Mouse (Mus musculus) left cerebral cortex, adult 18-20 months (tissue): ENCODE measurements around the gene Rasl10b. TPM values are rescaled to one million over a fixed set of nuclear protein-coding genes. Genes with fewer than 3 reads are reported as not detected.

ENCODE experiments used
- DNase-seq, 2 experiments: peaks; one replicate each; pipeline ENCODE4 v3.0.0; 2021 to 2022; ENCODE audit warnings: low spot score in 2 of 2, mixed read lengths in 1 of 2
- long read RNA-seq, 2 experiments: library from polyadenylated mRNA; stranded (forward); transcript quantifications; one replicate each; pipeline ENCODE4 v2.0.0; 2021
- total RNA-seq, 2 experiments: library from RNA; stranded (reverse); gene quantifications; 2 replicates each; pipeline ENCODE4 v1.2.3; 2021

The Rasl10b gene
- total RNA-seq: 100 to 1,000 TPM; 268 to 269 TPM
- long read RNA-seq, experiment 1, transcript Rasl10b-202 (4 exons, 3,156 nt): major isoform, 112 of 207 reads
- long read RNA-seq, experiment 1, partial matches to known transcripts: 15 of 207 reads
- long read RNA-seq, experiment 1, other reads (novel, unspliced or antisense): 77 of 207 reads
- long read RNA-seq, experiment 2, transcript Rasl10b-202 (4 exons, 3,156 nt): major isoform, 80 of 139 reads
- long read RNA-seq, experiment 2, partial matches to known transcripts: 3 of 139 reads
- long read RNA-seq, experiment 2, other reads (novel, unspliced or antisense): 51 of 139 reads

DNA sequence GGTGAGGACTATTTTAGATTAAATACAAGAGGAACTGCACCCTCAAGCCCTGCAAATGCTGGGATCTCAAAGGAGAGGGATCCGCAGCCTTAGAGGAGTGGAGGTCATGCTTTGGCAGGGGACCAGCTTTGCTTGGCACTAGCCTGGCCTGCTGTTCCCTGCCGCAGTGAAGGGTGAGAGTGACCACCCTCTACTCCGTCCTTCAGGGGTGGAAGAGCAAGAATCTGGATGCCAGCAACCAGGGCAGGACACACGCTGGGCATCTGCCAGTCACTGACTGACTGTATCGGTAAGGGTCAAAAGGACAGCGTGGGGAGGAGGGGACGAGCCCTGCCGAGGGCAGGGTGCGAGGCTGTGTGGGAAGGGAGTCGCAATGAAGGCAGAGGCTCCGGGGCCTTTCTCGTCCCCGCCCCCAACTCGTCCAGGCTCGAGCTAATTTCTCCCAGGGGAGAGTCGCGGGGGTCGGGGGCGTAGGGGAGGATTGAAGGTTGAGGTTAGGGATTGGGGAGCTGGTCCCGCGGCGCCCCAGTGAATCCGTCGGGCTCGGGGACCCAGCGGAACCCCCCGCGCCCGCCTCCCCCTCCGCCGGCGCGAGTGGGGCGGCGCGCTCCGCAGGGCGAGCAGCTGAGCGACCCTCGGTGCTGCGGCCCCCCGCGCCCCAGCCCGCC lies at the start of gene Rasl10b:
Rasl10b (plus strand) TSS at position 51 of the 668 bp plus-strand sequence.
- peak in 1 of 2 experiments; percentile 47 for DNase-seq

DNA sequence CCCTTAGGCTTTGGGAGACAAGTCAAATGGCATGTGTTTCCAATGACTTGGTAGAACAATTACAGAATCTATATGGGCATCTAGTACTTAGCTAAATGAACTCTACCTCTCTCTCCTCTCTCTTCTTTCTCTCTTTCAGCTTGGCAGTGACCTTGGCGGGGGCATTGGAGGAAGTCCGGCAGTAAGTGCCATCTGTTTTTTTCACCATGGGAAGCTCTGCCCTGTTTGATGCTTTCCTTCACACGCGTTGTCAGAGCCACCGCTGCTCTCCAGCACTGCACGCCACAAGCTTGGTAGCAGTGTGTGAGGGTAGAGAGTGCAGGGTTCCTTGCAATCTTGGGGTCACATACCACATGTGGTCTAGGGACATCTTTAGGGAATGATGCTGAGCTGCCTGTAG lies 44.3 kb upstream of the Rasl10b start:
- no peak for DNase-seq

DNA sequence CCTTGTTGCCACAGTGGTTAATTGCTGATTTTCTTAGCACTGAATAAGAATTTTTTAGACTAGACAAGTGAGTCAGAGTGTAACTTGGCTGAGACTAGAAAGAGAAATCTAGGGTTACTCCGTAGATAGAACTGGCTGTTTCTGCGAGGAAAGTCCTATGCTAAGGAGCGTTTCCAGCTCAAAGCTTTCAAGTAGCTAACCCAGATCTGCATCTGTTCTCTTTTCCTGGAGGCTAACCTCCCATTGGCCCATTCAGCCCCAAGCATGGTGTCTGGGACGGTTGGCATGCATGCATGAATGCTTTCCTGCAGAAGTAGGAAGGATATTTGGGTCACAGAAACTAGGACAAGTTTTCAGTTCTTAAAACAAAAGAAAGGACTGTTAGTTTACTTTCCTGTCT lies 37.7 kb upstream of the Rasl10b start:
- DNase-seq: peak; percentile 24 to 42

DNA sequence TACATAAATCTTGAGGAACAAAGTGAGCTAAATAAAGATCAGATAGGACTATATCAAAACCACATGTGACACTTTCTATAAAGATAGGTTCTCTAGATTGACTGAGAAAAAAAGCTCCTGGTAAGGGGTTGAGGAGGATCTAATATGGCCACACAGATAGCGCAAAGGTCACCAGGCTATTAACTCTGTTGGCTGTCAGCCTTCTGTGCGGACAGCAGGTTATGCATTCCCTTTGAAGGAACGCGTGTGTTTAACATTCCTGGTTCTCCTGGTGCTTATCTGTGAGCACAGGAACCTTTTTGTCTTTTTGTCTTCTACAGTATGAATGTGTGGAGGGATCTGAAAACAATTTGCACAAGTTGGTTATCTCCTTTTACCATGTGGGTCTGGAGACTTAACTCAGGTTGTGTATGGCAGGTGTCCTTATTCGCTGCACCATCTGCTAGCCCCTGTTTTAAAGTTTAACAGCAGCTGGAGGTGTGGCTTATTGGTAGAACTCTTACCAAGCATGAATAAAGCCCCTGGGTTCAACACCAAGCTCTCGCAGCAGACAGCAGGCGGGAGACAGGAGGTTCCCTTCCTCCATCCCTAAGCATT lies 29.1 kb upstream of the Rasl10b start:
- no peak for DNase-seq

DNA sequence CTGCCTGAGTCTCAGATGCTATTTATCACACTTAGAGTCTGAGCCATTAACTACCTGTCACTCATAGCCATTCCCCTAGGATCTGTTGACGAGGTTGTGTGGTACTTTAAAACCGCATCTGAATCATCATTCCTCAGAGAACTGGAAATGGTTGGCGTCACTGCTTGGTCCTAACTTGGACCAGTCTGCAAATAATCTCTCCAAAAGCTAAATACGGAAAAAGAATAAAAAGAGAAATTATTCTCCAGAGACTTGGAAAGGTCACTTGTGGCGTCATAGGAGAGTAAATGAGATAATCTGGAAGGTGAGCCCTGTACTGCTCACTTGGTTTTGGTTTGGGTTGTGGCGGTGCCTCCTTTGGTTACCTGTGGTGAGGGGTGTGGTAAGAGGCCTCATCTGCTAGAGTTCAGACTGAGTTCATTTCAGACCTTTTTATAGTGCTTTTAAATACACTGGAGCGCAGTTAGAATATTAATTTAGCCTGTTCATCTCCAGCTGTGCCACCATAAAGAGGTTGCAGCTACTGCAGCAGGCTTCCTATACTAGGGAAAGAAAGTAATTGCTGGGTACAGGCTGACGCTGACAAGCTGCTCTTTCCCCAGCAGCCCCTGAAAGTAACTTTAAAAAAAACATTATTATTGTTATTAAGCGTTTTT lies 25.9 kb upstream of the Rasl10b start:
- no peak for DNase-seq

DNA sequence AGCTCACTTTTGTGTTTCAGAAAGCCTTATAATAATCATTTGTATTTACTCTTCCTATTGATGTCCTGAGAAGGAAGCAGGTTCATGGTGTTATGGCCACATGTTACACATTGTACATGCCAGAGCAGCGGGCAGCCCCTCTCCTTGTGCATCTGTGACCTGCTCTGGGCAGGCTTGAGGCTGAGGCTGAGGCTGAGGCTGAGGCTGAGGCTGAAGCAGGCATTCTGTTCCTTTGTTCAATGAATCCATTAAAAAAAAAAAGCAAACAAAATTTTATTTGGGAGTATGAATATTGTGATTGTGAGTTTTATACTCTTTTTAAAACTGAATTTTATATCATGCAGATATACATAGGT lies 25.4 kb upstream of the Rasl10b start:
- DNase-seq: no peak

DNA sequence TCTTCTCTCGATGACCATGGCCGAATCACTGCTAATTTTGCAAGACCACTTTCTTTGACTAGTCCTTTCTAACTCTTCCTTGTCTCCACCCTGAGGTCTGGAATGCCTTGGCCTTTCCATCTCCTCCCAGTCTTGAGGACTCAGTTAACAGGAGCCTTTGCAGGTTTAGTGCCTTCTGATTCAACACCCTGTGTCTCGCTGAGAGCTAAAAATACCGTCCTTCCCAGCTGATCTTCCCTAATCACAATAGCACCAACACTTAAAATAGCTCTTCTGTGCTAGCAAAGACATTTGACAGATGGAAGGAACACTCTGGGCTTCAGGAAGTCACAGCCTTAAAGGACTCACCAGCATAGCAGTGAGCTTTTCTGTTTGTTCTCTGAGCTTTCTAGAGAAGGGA lies 15.9 kb upstream of the Rasl10b start:
- DNase-seq: no peak

DNA sequence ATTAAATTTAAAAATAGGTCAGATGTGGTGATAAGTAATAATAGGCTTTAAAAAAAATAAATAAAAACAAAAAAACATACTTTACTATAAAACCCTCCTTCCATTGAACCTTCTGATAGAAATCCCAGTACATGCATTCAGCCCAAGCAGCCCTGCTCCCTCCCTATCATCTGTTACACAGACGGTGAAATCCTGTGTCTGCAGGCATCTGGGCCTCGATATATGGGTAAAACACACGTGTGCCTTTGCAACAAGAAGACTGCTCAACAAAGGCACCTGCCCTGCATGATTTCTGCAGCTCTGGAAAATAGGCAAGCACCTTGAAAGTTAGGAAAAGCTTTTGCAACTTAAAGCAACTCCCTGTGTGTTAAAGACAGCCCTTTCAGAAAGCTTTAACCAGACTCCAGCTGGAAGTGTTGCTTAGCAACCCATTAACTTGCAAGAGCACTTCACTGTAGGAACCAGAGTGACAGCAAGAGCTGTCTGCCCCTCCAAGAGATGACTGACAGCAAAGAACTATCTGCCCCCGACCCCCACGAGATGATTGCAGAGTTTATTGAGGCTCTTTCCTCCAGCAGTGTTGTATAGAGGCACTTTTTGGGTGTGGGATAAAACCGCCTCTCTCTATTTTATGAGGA lies 14.0 kb upstream of the Rasl10b start:
- DNase-seq: no peak

DNA sequence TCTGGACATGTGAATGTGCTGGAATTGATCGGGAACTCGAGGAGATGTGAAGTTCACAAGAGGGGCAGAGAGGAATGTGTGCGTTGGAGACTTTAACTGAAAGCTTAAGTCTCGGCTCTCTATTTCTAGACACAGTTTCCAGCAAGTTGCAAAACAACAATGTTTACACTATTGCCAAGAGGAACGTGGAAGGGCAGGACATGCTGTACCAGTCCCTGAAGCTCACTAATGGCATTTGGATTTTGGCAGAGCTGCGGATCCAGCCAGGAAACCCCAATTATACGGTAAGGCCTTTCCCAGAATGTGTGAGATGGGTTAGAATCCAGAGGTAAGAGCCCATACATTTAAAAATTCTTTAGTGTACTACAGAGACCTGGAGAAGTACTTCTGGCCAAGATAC lies 11.3 kb upstream of the Rasl10b start:
- DNase-seq: no peak

DNA sequence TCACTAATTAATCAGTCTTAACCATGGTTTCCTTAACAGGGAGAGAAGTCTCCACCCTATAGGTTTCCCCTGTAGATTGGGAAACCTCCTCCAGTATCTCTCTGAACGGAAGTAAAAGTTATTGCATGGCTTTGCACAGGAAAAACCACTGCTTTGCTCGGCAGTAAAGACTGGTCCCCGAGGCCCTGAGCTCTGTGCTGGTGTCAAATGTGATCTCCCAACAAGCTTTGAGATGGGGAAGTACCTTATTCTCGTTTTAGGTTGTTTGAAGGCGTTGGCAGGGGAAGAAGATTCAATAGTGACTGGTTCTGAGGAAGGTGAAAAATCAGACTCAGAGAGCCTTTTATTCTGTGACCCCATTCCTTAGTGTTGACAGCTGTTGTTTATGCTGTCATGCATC lies 10.2 kb upstream of the Rasl10b start:
- no peak for DNase-seq

DNA sequence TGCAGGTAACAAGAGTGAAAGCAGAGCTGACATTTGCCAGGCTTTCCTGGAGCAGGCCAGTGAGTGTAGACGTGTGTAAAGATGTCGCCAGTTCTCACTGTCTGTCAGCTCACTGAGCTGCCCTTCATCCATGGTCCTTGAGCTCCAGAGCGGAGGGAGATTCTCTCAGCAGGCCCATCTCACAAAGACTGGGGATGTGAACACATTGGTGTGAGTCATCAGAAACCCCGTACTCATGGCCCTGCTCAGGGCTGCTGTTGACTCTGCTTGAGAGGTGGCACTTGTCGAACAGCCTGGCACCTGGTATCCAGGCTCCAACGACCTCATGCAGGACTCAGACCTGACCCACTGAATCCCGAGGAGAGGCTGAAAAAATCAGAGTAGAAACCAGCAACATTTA lies 5.2 kb upstream of the Rasl10b start:
- no peak for DNase-seq

DNA sequence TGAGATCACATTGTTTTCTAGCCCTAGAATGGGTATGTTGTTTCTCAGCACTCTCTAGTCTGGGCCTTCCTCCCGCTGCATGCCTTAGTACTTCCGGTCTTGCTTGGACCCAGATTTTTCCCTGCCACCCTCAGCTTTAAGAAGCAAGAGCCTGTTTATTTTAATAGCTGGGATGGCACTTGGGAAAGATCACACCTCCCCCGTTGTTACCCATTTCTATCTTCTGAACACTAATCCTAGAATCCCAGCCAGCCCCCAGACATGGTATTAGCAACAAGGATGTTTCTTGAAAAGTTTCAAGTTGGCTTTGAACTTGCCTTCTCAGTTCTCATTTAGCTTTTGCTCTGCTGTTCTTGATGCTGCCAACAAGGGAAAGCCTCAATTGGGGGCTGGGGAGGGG lies 2.5 kb upstream of the Rasl10b start:
- peak in 1 of 2 experiments; percentile 44 for DNase-seq

DNA sequence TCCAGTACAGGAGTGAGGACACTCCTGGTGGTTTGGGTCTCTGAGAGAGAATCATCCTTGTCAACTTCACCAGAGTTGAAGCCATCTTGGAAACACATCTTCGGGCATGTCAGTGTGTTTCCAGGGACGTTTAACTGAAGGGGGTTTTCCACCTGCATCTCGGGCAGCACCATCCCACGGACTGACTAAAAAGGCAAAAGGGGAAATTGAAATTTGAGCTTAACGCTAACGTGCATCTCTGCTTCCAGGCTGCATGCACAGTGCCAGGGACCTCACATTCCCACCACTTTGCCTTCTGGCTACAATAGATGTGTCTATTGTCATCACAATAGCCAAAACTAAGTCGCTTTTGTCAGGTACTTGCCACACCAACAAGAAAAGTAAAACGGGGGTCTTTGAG lies 695 bp upstream of the Rasl10b start:
- no peak for DNase-seq

DNA sequence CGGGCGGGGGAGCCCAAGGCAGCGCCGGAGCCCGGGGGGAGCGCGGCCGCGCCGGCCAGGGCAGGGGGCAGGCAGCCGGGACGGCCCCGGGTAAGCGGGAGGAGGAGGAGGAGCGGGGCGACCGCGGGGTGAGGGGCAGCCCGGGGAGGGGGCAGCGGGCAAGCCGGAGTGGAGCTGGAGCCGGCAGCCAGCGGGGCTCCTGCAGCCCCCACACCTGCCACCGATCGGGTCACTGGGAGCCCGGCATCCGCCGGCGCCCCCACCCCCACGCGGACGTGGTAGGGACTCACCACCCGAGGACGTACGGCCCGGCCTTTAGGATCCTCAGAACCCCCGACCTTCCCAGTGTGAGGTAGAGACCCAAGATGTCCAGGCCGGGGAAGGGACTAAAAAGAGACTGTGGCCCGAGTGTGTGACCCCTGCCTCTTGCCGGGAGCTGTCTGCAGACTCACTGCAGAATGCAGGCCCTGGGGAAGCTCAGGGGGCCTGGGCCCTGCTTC lies 905 bp downstream of the Rasl10b start:
- no peak for DNase-seq

DNA sequence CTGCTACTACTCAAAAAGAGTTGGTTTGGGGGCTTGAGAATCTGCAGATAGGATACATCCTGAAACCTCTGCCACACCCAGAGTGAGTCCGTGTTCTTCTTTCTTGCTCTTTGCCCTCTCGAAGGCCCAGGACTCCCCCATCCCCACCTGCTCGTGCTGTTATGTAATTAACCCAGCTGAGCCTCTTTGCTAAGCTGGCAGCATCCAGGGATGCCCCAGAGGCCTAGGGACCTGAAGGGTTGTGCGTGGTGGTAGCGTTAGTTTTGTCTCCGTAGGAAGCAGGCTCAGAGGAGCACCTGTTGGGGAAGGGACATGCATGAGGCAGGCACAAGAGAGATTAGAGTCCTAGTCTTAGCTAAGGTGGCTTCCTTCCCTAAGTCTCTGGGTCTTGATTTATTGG lies 1.6 kb downstream of the Rasl10b start:
- no peak for DNase-seq

DNA sequence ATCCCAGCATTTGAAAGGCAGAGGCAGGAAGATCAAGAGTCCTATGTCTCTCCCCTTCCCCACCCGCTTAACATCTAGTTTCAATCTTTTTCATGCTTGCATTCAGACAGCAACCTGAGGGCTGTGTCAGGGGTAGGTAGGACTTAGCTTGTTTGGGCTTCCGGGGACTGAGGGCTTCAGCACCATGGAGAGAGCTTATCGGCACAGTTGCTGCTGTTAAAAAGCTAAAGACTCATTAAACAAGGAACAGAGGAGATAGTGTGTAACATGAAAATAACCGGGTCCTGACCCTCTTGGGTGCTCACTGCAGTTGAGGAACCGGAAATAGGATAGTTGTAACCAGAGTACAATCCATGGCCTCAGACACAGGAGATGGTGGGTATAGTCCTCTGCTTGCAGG lies 8.1 kb downstream of the Rasl10b start:
- DNase-seq: no peak

DNA sequence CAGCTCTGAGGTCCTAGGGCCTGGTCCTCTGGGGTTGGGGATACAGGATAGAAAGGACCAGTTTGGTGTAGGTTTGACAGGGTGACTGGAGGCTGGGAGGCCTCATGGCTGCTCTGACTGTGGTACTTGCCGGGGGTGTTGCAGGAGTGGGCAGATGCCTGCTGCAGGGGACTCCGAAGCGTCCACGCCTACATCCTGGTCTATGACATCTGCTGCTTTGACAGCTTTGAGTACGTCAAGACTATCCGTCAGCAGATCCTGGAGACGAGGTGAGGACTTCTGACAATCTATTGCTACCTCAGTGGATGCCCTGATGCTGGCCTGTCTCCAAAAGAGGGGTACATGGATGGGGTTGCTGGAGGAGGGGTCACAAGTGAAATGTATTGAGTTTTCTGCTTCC lies 8.8 kb downstream of the Rasl10b start:
- peak; percentile 50 to 63 for DNase-seq

DNA sequence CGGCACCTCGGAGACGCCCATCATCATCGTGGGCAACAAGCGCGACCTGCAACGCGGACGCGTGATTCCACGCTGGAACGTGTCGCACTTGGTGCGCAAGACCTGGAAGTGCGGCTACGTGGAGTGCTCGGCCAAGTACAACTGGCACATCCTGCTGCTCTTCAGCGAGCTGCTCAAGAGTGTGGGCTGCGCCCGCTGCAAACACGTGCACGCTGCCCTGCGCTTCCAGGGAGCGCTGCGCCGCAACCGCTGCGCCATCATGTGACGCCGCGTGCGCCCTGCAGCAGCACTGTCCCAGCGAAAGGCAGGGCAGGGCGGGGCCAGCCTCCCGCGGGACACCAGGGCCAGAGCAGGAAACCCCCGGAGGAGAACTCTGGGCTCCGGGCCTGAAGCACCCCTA lies 9.6 kb downstream of the Rasl10b start:
- peak; percentile 67 to 74 for DNase-seq

DNA sequence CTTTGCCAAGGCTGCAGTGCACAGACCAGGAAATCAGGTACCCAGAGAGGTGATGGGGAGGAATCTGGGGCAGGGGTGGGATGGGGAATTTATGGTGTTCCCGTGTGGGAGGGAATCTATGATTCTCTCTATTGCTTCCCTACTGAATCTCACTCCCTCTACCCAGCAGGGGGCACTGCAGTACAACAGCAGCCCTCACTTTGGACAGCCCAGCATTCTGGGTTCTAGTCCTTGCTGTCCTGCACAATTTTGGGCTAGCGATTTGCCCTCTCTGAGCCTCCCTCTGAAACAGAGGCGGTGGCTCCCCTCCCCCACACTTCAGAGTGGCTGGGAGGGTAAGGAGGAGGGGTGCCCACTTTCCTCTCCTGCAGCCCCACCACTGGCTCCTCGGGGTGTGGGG lies 11.4 kb downstream of the Rasl10b start:
- no peak for DNase-seq

DNA sequence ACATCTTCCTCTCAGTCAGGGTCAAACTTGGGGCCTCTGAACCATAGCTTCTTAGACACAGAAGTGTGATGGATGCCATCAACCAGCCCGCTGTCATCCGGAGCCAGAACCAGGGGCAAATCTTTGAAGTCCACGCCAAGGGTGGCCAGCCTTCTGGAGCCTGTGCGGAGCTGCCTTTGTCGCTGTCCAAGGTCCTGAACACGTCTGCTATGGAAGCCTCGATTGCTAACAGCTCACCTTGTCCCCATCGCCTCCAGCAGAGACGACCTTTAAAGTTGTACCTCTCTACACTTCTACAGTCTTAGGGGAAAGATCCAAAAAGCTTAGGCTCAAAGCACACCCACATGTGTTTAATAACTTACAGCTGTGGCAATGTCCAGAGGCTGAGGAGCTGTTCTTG lies 12.4 kb downstream of the Rasl10b start:
- DNase-seq: no peak

DNA sequence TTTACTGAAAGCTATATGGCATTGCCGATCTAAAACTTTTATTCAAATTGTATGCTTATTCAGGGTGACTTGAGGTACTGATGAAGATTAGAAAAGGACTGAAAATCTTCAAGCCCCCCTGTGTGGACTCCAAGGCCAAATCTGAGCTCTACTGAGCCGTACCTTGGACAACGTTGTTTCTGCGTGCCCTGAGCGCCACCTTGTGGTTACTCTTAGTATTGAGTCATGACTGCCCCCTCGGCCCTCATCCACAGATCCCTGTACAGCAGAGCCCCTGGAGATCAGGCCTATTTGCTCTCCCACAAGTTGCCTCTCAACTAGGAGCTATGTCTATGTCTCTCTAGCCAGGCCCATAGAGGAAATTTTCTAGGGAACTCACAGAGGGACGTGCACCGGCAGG lies 15.7 kb downstream of the Rasl10b start:
- peak; percentile 78 to 86 for DNase-seq

DNA sequence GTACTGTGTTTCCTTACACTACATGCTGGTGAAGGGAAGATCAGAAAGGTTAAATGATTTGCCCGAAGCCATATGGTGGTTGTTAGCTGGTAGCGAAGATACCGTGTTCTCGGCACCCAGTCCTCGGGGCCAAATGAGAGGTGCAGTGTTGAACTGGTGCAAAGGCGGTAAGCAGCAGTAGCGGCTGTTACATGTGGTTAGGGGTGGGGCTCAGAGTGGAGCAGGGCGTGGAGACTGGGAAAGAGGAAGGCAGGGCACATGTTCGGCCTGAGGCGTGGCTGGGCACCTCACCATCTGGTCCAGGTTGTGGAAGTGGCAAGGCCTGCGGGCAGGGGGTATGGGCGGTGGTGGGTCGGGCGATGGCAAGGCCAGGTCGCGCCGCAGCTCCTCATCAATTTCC lies 18.0 kb downstream of the Rasl10b start:
- no peak for DNase-seq
